In the genomic region with DNA sequence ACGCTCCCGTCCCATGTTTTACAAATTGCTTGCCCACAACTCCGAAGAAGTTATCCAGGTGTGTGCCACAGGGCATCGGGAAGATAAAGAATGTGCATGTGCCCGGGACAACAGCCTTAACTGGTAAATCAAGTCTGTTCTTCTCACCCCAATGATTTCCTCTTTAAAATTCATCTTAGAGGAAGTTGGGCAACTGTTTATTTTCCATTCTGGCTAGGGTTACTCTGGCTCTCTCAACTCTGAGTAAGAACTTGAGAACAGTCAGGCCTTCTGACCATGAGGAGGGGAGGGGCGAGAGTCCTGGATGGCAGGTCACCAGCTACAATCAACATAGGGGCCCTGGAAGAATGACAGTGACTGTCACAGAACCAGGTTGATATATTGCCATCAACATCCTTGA, we compare ENCODE assay signal across 27 mouse cellular contexts. TPM values are rescaled to one million over a fixed set of nuclear protein-coding genes. Genes with fewer than 3 reads are reported as not detected.
DNase-seq lines count a peak whose midpoint lies in the region; ATAC-seq and TF ChIP-seq lines count a peak whose summit lies in the region.
"Had no signal": no experiment of that assay in that cellular context is flagged by ENCODE, and none has a peak within 500 bp of the region (broad histone marks: within the 10 kb centered on the region; RNA-seq: fewer than 3 reads in every experiment).

No protein-coding gene starts in this region.

- peak; percentile 72 for TF ChIP-seq EP300 in CH12.LX (IDR thresholded peaks at IDR 0.05; ENCODE audit: low read length)

- peaks cover 15% of the 10 kb centered on the region for H3K9me3 ChIP-seq in CH12.LX (replicated peaks; ENCODE audit: low read length)
- H3K9me3 ChIP-seq: G1E had no signal

- no peak for TF ChIP-seq RAD21 in CH12.LX (IDR thresholded peaks at IDR 0.05; ENCODE audit: low read depth, low read length)

- no peak for TF ChIP-seq POLR2A in CH12.LX (IDR thresholded peaks at IDR 0.05; ENCODE audit: low read depth, low read length)

- H3K4me2 ChIP-seq in CH12.LX (ENCODE audit: insufficient read depth, low read depth, poor library complexity, severe bottlenecking), result no peak overlapping the region
- H3K4me2 ChIP-seq: heart, embryonic 13.5 days; hindbrain, embryonic 13.5 days had no signal

- DNase-seq in 416B (ENCODE audit: low read depth) (peak; percentile 85), CH12.LX (ENCODE audit: extremely low read depth) (peak; percentile 49)
- no peak for DNase-seq in cerebellum, postnatal 36 days
- DNase-seq: adrenal gland, postnatal 10 days; adrenal gland, postnatal 36 days; cerebellum, adult 18-20 months; cerebellum, adult 9-10 months; cerebellum, postnatal 14 days; embryo, embryonic 11 days; forebrain, postnatal 0 days; gastrocnemius, adult 2 months; gastrocnemius, postnatal 14 days; heart, adult 2 months had no signal

- no peaks in the 10 kb centered on the region for H3K79me2 ChIP-seq in CH12.LX (replicated peaks; ENCODE audit: control insufficient read depth, extremely low read depth, insufficient read depth, poor library complexity, severe bottlenecking)

- in situ Hi-C loops in CH12.LX (cut with MboI; ENCODE audit: low pct_ligation_motif_present, low pct_unique_long_range_greater_than_20kb, low sequenced_read_pairs), result no loop called here

- H3K36me3 ChIP-seq in CH12.LX (replicated peaks in 1 of 2; ENCODE audit: control insufficient read depth in 1 of 2, insufficient read depth in 1 of 2, low read length in 1 of 2), result no peaks in the 10 kb centered on the region
- H3K36me3 ChIP-seq: G1E; heart, embryonic 10.5 days; heart, embryonic 13.5 days; hindbrain, embryonic 10.5 days; hindbrain, embryonic 13.5 days had no signal

- no peak for TF ChIP-seq CTCF in CH12.LX (conservative IDR thresholded peaks at IDR 0.05 in 1 of 2, IDR thresholded peaks at IDR 0.05 in 1 of 2; ENCODE audit: low read depth in 2 of 2, low read length in 2 of 2)

- H3K27me3 ChIP-seq in CH12.LX (replicated peaks), result no peaks in the 10 kb centered on the region
- H3K27me3 ChIP-seq: heart, embryonic 13.5 days; hindbrain, embryonic 13.5 days; Patski had no signal

- peak overlapping the region in 1 of 3 experiments; percentile 16 for H3K4me3 ChIP-seq in CH12.LX (replicated peaks in 1 of 3; ENCODE audit: low read depth in 2 of 3, low read length in 2 of 3, poor library complexity in 1 of 3)
- H3K4me3 ChIP-seq: gastrocnemius, adult 2 months; heart, adult 2 months; heart, embryonic 10.5 days; heart, embryonic 13.5 days; hindbrain, embryonic 10.5 days; hindbrain, embryonic 13.5 days had no signal

- dilution Hi-C loops in CH12.LX (cut with MboI; ENCODE audit: extremely low pct_ligation_motif_present, extremely low pct_unique_long_range_greater_than_20kb, low sequenced_read_pairs), result no loop called here

- H3K9ac ChIP-seq in CH12.LX (ENCODE audit: insufficient read depth, low read depth), result no peak overlapping the region
- H3K9ac ChIP-seq: forebrain, postnatal 0 days; heart, embryonic 13.5 days; hindbrain, embryonic 13.5 days had no signal

- H3K4me1 ChIP-seq in CH12.LX (ENCODE audit: control insufficient read depth in 1 of 2, insufficient read depth in 2 of 2), result peaks cover 11 to 51% of the 10 kb centered on the region in 2 experiments
- H3K4me1 ChIP-seq: heart, embryonic 10.5 days; heart, embryonic 13.5 days; hindbrain, embryonic 10.5 days; hindbrain, embryonic 13.5 days had no signal

- no peak overlapping the region for H3K27ac ChIP-seq in CH12.LX (ENCODE audit: insufficient read depth, low read depth)
- H3K27ac ChIP-seq: gastrocnemius, adult 2 months; heart, adult 2 months; heart, embryonic 10.5 days; heart, embryonic 13.5 days; hindbrain, embryonic 10.5 days; hindbrain, embryonic 13.5 days had no signal

- peak; percentile 73 for ATAC-seq in granulocyte monocyte progenitor cell, adult 5-6 weeks (replicated peaks; ENCODE audit: poor library complexity, severe bottlenecking)
- peak; percentile 68 for ATAC-seq in megakaryocyte progenitor cell, adult 5-6 weeks (replicated peaks; ENCODE audit: poor library complexity)
- no peak for ATAC-seq in inflammation-experienced regulatory T-cells, adult 6 months
- ATAC-seq: forebrain, embryonic 14.5 days; forebrain, postnatal 0 days; hindbrain, embryonic 16.5 days; intestine, postnatal 0 days; Patski had no signal

TF ChIP-seq in CH12.LX, 34 proteins besides CTCF, POLR2A, EP300 and RAD21:
- TF ChIP-seq TCF12 (IDR thresholded peaks at IDR 0.05; ENCODE audit: low read depth, low read length) (no peak), MAFK (IDR thresholded peaks at IDR 0.05; ENCODE audit: insufficient replicate concordance, low read length) (no peak), PAX5 (IDR thresholded peaks at IDR 0.05; ENCODE audit: low read length) (no peak), MXI1 (IDR thresholded peaks at IDR 0.05; ENCODE audit: low read depth, low read length) (no peak; the same call in 1 of the 2 replicates), MEF2A (IDR thresholded peaks at IDR 0.05; ENCODE audit: borderline replicate concordance, low read depth, low read length) (0 out of 2 replicates have a peak, but pooled peaks have one; percentile 29), MAZ (IDR thresholded peaks at IDR 0.05; ENCODE audit: low read depth, low read length) (peak; percentile 58; the same call in 1 of the 2 replicates), IRF4 (IDR thresholded peaks at IDR 0.05; ENCODE audit: low read depth, low read length) (peak; percentile 70; the same call in 1 of the 2 replicates), ETS1 (conservative IDR thresholded peaks at IDR 0.05; ENCODE audit: low read depth, low read length) (peak; percentile 37; the same call in 1 of the 2 replicates), KAT2A (IDR thresholded peaks at IDR 0.05; ENCODE audit: insufficient replicate concordance, low read length) (no peak), SIN3A (IDR thresholded peaks at IDR 0.05; ENCODE audit: low read length) (no peak), MYC (IDR thresholded peaks at IDR 0.05; ENCODE audit: low read depth, low read length) (0 out of 2 replicates have a peak, but pooled peaks have one; percentile 30), BHLHE40 (IDR thresholded peaks at IDR 0.05; ENCODE audit: low read depth, low read length) (0 out of 2 replicates have a peak, but pooled peaks have one; percentile 37)

RNA-seq across cellular contexts. Expression of gene Egr2, which starts 45.4 kb away (rescaled TPM):
- 1.0 and 1.3 TPM in 2 replicates for total RNA-seq in CH12.LX (2012; rRNA removed)
- total RNA-seq in CH12.LX (2014; rRNA removed), result 4.7 and 5.7 TPM in 2 replicates
- 3.1 and 4.6 TPM in 2 replicates for polyA plus RNA-seq in CH12.LX (2012; ENCODE audit: insufficient read length, low read depth)
- not detected in 2 replicates for total RNA-seq in granulocyte monocyte progenitor cell, adult 5-6 weeks (2014; fragmentation: Nextera tagmentation)
- total RNA-seq in granulocyte monocyte progenitor cell, adult 5-6 weeks (2017), result 0.72 and 3.1 TPM in 2 replicates
- total RNA-seq in megakaryocyte progenitor cell, adult 5-6 weeks (2015), result 0.84 and 1.1 TPM in 2 replicates
- 1.9 and 2.2 TPM in 2 replicates for total RNA-seq in megakaryocyte progenitor cell, adult 5-6 weeks (2017)
- 10 to 100 TPM; 68.5 to 69.3 (median 68.8) TPM for polyA plus RNA-seq in inflammation-experienced regulatory T-cells, adult 6 months (2017; shearing (Covaris generic))
- polyA plus RNA-seq: forebrain, embryonic 11.5 days; intestine, embryonic 14.5 days had no signal

RNA-seq across cellular contexts. Expression of gene Ado, which starts 58.9 kb away (rescaled TPM):
- 14.6 and 14.8 TPM in 2 replicates for total RNA-seq in CH12.LX (2012; rRNA removed)
- 11.2 and 12.3 TPM in 2 replicates for total RNA-seq in CH12.LX (2014; rRNA removed)
- 9.1 and 10.3 TPM in 2 replicates for polyA plus RNA-seq in CH12.LX (2012; ENCODE audit: insufficient read length, low read depth)
- 21.2 and 21.7 TPM in 2 replicates for total RNA-seq in granulocyte monocyte progenitor cell, adult 5-6 weeks (2014; fragmentation: Nextera tagmentation)
- 21.9 and 22.8 TPM in 2 replicates for total RNA-seq in granulocyte monocyte progenitor cell, adult 5-6 weeks (2017)
- total RNA-seq in megakaryocyte progenitor cell, adult 5-6 weeks (2015), result 15.5 and 15.9 TPM in 2 replicates
- 19.7 and 21.2 TPM in 2 replicates for total RNA-seq in megakaryocyte progenitor cell, adult 5-6 weeks (2017)
- polyA plus RNA-seq in inflammation-experienced regulatory T-cells, adult 6 months (2017; shearing (Covaris generic)), result 10 to 100 TPM; 40.3 to 50.4 (median 42.4) TPM

Comparison
In these comparisons a context has a peak if more than half of its experiments do, and no peak if none do; other contexts are left out.
1. DNase-seq: peak in 416B (single experiment) and CH12.LX (single experiment); none in cerebellum, postnatal 36 days (0 of 2).